Mouse (Mus musculus) heart, adult 10 weeks (tissue): Measurements from ENCODE around the gene Rabl6. TPM values are rescaled to one million over a fixed set of nuclear protein-coding genes. Genes with fewer than 3 reads are reported as not detected.

Experiments used
- polyA plus RNA-seq: library from polyadenylated mRNA; stranded (reverse); fragments of 350-450 nt; fragmentation: Illumina TruSeq; extraction: RNeasy Lipid Tissue Mini Kit (QIAGEN cat#74804); gene quantifications from one replicate; pipeline ENCODE4 v1.2.3, GENCODE M21; 2014; ENCODE audit warnings: low read depth, low replicate concordance

Rabl6 gene
- polyA plus RNA-seq = 77.4 TPM

GRCm38 (mm10) chr2:25607761-25608622, at the start of gene Rabl6:
TSS of gene Rabl6 (minus strand) at chr2:25608521.

GRCm38 (mm10) chr2:25657652-25658051, 49.3 kb upstream of the Rabl6 start, which contains the start of gene Lcn5:
TSS of gene Lcn5 (plus strand) at chr2:25657952.

DNA sequence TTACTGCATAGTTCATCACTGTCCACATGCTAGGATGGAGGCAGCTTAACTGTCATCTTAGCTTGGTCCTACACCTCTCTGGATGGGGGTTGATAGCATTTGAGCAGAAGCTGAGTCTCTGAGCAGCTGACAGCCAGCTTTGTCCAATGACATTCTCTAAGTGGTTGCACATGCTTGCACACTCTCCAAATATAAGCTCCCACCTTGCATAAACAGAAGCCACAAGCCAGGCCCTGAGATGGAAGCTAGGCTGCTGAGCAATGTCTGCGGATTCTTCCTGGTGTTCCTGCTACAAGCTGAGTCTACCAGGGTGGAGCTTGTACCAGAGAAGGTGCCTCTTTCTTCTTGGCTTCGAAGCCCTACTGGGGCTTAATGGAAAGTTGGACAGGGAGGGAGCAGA, 44.6 kb upstream of the Rabl6 start, which contains the start of gene Lcn8:
Gene Lcn8, plus strand, starts transcription at position 219 of the 400 bp plus-strand sequence.

DNA sequence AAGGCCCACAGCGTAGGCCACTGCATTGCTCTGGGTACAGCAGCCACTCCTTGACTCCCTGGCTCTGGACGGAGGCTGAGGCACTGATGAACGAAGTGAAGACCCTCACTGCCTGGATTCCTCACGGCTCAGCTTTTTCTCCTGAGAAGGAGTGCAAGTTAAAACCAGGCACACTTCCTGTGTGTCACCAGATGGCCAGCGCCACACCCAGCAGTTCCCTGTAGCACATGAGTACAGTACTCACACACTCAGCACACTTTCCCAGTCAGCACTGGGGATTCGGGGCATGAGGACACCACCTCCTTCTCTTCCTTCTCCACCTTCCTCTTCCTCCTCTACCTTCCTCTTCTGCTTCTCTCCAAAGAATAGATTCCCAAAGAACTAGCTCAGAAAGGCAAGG, 19.5 kb upstream of the Rabl6 start, which contains the start of gene Fcna:
Gene Fcna, minus strand, starts transcription at position 220 of the 400 bp plus-strand sequence.

DNA sequence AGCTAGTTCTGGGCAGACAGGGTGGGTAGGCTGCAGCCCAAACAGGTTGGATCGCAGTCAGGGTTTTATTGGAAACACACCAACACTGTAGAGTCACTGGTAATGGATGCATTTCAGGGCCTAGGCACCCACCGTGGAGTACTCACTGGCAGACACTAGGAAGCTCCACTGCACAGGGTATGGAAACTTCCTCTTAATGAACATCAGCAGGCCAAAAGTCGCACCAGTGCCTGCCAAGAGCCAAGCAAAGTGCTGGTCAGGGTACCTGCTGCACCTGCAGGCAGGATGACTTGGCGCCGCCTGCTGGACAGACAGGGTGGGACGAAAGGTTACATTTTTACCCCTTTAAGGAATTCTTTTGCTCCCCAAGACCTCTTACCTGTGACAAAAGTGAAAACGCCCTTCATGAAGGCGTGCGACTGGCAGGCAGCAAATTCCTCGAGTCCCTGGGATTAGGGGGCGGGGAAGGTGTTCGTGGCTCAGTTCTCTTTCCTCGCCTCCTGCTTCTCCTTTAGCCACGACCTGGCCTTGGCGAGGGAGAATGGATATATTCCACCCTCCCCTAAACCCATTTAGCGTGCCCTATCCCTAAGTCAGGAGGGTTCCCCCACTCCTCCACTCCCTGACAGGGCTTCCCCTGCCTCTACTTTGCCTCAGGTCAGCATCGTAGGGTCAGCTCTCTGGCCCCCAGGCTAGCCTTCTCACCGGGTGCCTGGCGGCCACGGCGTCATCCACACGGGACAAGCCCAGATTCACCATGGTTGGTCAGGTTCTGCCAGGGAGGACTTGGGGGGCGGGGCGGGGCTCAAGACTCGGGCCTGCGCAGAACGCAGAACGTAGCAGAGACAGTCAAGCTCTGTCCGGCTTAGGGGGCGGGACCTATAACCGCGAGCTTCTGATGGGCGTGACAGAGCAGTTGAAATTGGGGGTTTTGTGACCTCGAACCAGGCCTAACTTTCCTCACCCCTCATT, 13.2 kb upstream of the Rabl6 start, which contains the start of gene Tmem141:
Gene Tmem141, minus strand, starts transcription at position 777 of the 972 bp plus-strand sequence.

GRCm38 (mm10) chr2:25617578-25617977, 9.3 kb upstream of the Rabl6 start, which contains the start of gene Ccdc183:
TSS of gene Ccdc183 (minus strand) at chr2:25617678.

GRCm38 (mm10) chr2:25581294-25581864, 26.9 kb downstream of the Rabl6 start, which contains the start of gene Ajm1:
TSS of gene Ajm1 (minus strand) at chr2:25581757.

GRCm38 (mm10) chr2:25574579-25575431, 33.5 kb downstream of the Rabl6 start, which contains the start of the genes Mamdc4 and Phpt1:
TSS of gene Mamdc4 (minus strand) at chr2:25574845.
TSS of gene Phpt1 (minus strand) at chr2:25575224.

DNA sequence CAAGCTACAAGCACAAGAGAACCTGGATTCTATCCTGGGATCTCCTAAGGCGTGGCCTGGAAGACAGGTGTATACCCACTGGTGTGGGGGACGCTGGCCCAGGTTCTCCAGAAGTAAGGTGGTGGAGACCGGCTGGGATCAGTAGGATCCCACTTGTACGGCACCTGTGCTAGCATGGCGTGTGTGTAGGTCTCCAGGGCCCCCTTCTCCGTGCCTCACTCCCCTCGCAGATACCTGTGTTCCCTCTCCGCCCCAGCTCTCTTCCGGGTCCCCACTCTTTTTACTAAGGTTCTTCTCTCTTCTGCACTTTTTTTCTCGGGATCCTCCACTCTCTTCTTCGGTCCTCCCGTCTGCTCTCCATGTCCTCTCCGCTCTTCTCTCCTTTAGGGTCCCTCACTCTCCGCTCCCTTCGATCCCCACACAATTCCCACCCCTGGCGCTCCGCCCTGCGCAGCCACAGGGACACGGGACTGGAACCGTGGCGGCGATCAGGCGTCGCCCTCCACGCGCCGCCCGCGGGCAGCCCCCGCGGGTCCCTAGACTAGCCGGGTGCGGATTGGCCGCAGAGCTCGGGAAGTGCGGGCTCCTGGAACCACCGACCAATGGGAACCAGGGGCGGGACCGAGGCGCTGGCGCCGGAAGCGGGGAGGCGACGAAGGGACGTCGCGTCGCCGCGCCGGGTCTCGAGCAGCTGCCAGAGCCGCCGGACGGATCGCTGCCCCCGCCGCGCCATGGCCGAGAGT, 50.9 kb downstream of the Rabl6 start, which contains the start of gene Edf1:
Gene Edf1, plus strand, starts transcription at position 627 of the 743 bp plus-strand sequence.

DNA sequence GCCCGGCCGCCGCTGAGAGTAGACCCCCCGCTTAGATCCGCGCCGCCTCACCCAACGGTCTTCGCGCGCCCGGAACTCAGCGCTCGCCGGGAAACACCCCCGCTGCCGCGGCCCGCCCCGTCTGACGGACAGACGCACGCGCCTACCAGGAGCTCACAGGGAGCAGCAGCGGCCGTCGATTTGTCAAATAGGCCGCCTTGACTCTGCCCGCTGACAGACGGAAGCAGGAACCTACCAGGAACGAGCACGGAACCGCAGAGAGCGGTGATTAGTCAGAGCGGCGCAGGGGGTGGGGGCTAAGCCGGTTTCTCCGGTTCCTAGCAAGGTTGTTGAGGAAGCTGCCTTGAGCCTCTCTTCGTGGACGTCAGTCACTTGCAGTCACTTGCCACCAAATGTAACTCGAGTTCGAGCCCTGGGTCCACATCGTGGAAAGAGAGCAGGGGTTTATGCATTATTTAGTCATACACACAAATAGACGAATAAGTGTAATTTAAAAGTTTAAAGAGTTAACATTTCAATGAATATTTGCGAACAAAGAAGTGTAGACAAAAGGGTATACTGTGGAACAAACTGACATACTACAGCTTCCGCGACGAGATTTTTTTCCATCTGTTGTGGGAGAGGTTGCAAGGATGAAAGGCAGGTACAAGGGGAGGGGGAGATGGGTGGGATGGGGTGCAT, 61.4 kb downstream of the Rabl6 start, which contains the start of gene Traf2:
Gene Traf2, minus strand, starts transcription at position 130 of the 681 bp plus-strand sequence.

Other genes with a start within 250 kb of the Rabl6 start
- gene Uap1l1, start 242.8 kb downstream of the Rabl6 start, polyA plus RNA-seq = 8.8 TPM
- gene Sapcd2, start 236.2 kb downstream of the Rabl6 start, polyA plus RNA-seq = not detected
- gene Entpd2, start 212.6 kb downstream of the Rabl6 start, polyA plus RNA-seq = 16.2 TPM
- gene Npdc1, start 209.2 kb downstream of the Rabl6 start, polyA plus RNA-seq = 36.7 TPM
- gene Fut7, start 185.3 kb downstream of the Rabl6 start, polyA plus RNA-seq = not detected
- 33.3 TPM for gene Abca2, start 179.8 kb downstream of the Rabl6 start, polyA plus RNA-seq
- gene Clic3, start 151.7 kb downstream of the Rabl6 start, polyA plus RNA-seq = 1.3 TPM
- 27.9 TPM for gene Paxx, start 147.4 kb downstream of the Rabl6 start, polyA plus RNA-seq
- gene Ptgds, start 138.5 kb downstream of the Rabl6 start, polyA plus RNA-seq = 1,706 TPM
- gene Lcn12, start 114.6 kb downstream of the Rabl6 start, polyA plus RNA-seq = not detected
- 77.7 TPM for gene Fbxw5, start 107.8 kb downstream of the Rabl6 start, polyA plus RNA-seq
- 4.2 TPM for gene C8g, start 106.8 kb downstream of the Rabl6 start, polyA plus RNA-seq
- 13.2 TPM for gene Traf2, start 61.6 kb downstream of the Rabl6 start, polyA plus RNA-seq
- gene Edf1, start 50.7 kb downstream of the Rabl6 start, polyA plus RNA-seq = 280 TPM
- 1.7 TPM for gene Mamdc4, start 33.7 kb downstream of the Rabl6 start, polyA plus RNA-seq
- 91.0 TPM for gene Phpt1, start 33.3 kb downstream of the Rabl6 start, polyA plus RNA-seq
- 0.08 TPM for gene Ajm1, start 26.8 kb downstream of the Rabl6 start, polyA plus RNA-seq
- gene Ccdc183, start 9.2 kb upstream of the Rabl6 start, polyA plus RNA-seq = not detected
- gene Tmem141, start 13.5 kb upstream of the Rabl6 start, polyA plus RNA-seq = 55.1 TPM
- gene Fcna, start 19.5 kb upstream of the Rabl6 start, polyA plus RNA-seq = 4.1 TPM
- gene Lcn8, start 44.6 kb upstream of the Rabl6 start, polyA plus RNA-seq = not detected
- gene Lcn5, start 49.4 kb upstream of the Rabl6 start, polyA plus RNA-seq = not detected
- not detected for gene Lcn6, start 68.3 kb upstream of the Rabl6 start, polyA plus RNA-seq
- not detected for gene Lcn10, start 74.2 kb upstream of the Rabl6 start, polyA plus RNA-seq
- not detected for gene Obp2a, start 91.5 kb upstream of the Rabl6 start, polyA plus RNA-seq
- gene Bmyc, start 98.2 kb upstream of the Rabl6 start, polyA plus RNA-seq = 16.2 TPM
- gene Obp2b, start 128.5 kb upstream of the Rabl6 start, polyA plus RNA-seq = not detected
- not detected for gene Lcn3, start 157.0 kb upstream of the Rabl6 start, polyA plus RNA-seq
- not detected for gene Lcn11, start 168.5 kb upstream of the Rabl6 start, polyA plus RNA-seq
- not detected for gene Gm13539, start 173.7 kb upstream of the Rabl6 start, polyA plus RNA-seq
- gene Glt6d1, start 207.3 kb upstream of the Rabl6 start, polyA plus RNA-seq = not detected
- not detected for gene Lcn9, start 214.6 kb upstream of the Rabl6 start, polyA plus RNA-seq
- gene Sohlh1, start 238.7 kb upstream of the Rabl6 start, polyA plus RNA-seq = not detected